Mouse (Mus musculus) MEL (cell line): ENCODE measurements around the gene Zfp524. TPM values are rescaled to one million over a fixed set of nuclear protein-coding genes. Genes with fewer than 3 reads are reported as not detected.

Experiments
- DNase-seq: peaks from one replicate; pipeline ENCODE4 v3.0.0; 2011; ENCODE audit warnings: low read depth, low spot score
- H3K27ac ChIP-seq: 2 replicates; pipeline ENCODE4 v1.5.1; 2012; ENCODE audit warnings: low read depth, mild to moderate bottlenecking, control low read depth, low read length, moderate library complexity; ENCODE audit not compliant: control insufficient read depth
- H3K27me3 ChIP-seq, 2 experiments: fragments of 150-350 bp in 1 of 2; sonication (generic) in 1 of 2; 2 replicates each; pipeline ENCODE4 v1.6.1; 2012; ENCODE audit warnings: low read length in 2 of 2, mild to moderate bottlenecking in 2 of 2, improper control_type of control experiment in 1 of 2, moderate library complexity in 1 of 2; ENCODE audit not compliant: insufficient read depth in 2 of 2, control insufficient read depth in 1 of 2
- H3K36me3 ChIP-seq, 2 experiments: 2 replicates each; pipeline ENCODE4 v1.6.1; 2012 to 2014; ENCODE audit warnings: low read length in 2 of 2, improper control_type of control experiment in 1 of 2, inconsistent platforms in 1 of 2, mild to moderate bottlenecking in 1 of 2; ENCODE audit not compliant: insufficient read depth in 2 of 2, control insufficient read depth in 1 of 2
- H3K4me1 ChIP-seq, 2 experiments: fragments of 150-350 bp in 1 of 2; sonication (generic) in 1 of 2; 2 replicates each; pipeline ENCODE4 v1.6.1; 2012; ENCODE audit warnings: low read length in 2 of 2, improper control_type of control experiment in 1 of 2, mild to moderate bottlenecking in 1 of 2; ENCODE audit not compliant: insufficient read depth in 2 of 2, control insufficient read depth in 1 of 2
- H3K4me3 ChIP-seq, 2 experiments: fragments of 150-350 bp in 1 of 2; sonication (generic) in 1 of 2; 2 replicates each; pipeline ENCODE4 v1.5.1; 2012; ENCODE audit warnings: low read depth in 2 of 2, low read length in 2 of 2, mild to moderate bottlenecking in 2 of 2, moderate library complexity in 2 of 2, control low read depth in 1 of 2, improper control_type of control experiment in 1 of 2; ENCODE audit not compliant: control insufficient read depth in 1 of 2, insufficient read depth in 1 of 2
- H3K79me2 ChIP-seq: 2 replicates; pipeline ENCODE4 v1.6.1; 2012; ENCODE audit warnings: mild to moderate bottlenecking, low read length, moderate library complexity; ENCODE audit not compliant: control insufficient read depth, poor library complexity, insufficient read depth
- H3K9ac ChIP-seq: 2 replicates; pipeline ENCODE4 v1.6.1; 2012; ENCODE audit warnings: low read depth, mild to moderate bottlenecking, control low read depth, low read length, moderate library complexity; ENCODE audit not compliant: control insufficient read depth, poor library complexity, severe bottlenecking
- H3K9me3 ChIP-seq: fragments of 150-350 bp; sonication (generic); replicated peaks from 2 replicates; pipeline ENCODE4 v1.6.1; 2012; ENCODE audit warnings: mild to moderate bottlenecking, low read length, improper control_type of control experiment, moderate library complexity; ENCODE audit not compliant: insufficient read depth
- BHLHE40 ChIP-seq: IDR thresholded peaks from 2 replicates; pipeline ENCODE4 v1.6.1; 2012; ENCODE audit warnings: low read depth, mild to moderate bottlenecking, inconsistent platforms, low read length, improper control_type of control experiment, borderline replicate concordance
- CHD1 ChIP-seq: IDR thresholded peaks from 2 replicates; pipeline ENCODE4 v1.6.1; 2012; ENCODE audit warnings: low read depth, mild to moderate bottlenecking, inconsistent platforms, low read length, improper control_type of control experiment
- CHD2 ChIP-seq: IDR thresholded peaks from 2 replicates; pipeline ENCODE4 v1.6.1; 2011; ENCODE audit warnings: low read length, improper control_type of control experiment
- CTCF ChIP-seq, 3 experiments: IDR thresholded peaks in 2 of 3; conservative IDR thresholded peaks in 1 of 3; 2 replicates each; pipeline ENCODE4 v1.5.1; 2011 to 2012; ENCODE audit warnings: low read length in 3 of 3, low read depth in 2 of 3, mild to moderate bottlenecking in 2 of 3, improper control_type of control experiment in 1 of 3, inconsistent platforms in 1 of 3, mixed read lengths in 1 of 3, moderate library complexity in 1 of 3; ENCODE audit not compliant: control insufficient read depth in 1 of 3, insufficient read depth in 1 of 3, poor library complexity in 1 of 3, severe bottlenecking in 1 of 3
- ELF1 ChIP-seq: IDR thresholded peaks from 2 replicates; pipeline ENCODE4 v1.6.1; 2014; ENCODE audit warnings: low read depth, mild to moderate bottlenecking, inconsistent platforms, low read length, improper control_type of control experiment, moderate library complexity
- EP300 ChIP-seq, 2 experiments: IDR thresholded peaks; 2 replicates each; pipeline ENCODE4 v1.6.1; 2011; ENCODE audit warnings: improper control_type of control experiment in 2 of 2, low read length in 2 of 2, low read depth in 1 of 2, mild to moderate bottlenecking in 1 of 2
- ETS1 ChIP-seq: IDR thresholded peaks from 2 replicates; pipeline ENCODE4 v1.6.1; 2012; ENCODE audit warnings: low read depth, mild to moderate bottlenecking, inconsistent platforms, low read length, improper control_type of control experiment, moderate library complexity
- GABPA ChIP-seq: IDR thresholded peaks from 2 replicates; pipeline ENCODE4 v1.6.1; 2012; ENCODE audit warnings: low read depth, mild to moderate bottlenecking, inconsistent platforms, low read length, improper control_type of control experiment, moderate library complexity
- HCFC1 ChIP-seq: IDR thresholded peaks from 2 replicates; pipeline ENCODE4 v1.6.1; 2012; ENCODE audit warnings: low read depth, mild to moderate bottlenecking, inconsistent platforms, low read length, improper control_type of control experiment, moderate library complexity
- JUND ChIP-seq: IDR thresholded peaks from 2 replicates; pipeline ENCODE4 v1.6.1; 2011; ENCODE audit warnings: low read depth, mild to moderate bottlenecking, improper control_type of control experiment, low read length
- KAT2A ChIP-seq: conservative IDR thresholded peaks from 2 replicates; pipeline ENCODE4 v1.6.1; 2012; ENCODE audit warnings: low read depth, low read length, improper control_type of control experiment, inconsistent platforms
- MAX ChIP-seq: IDR thresholded peaks from 2 replicates; pipeline ENCODE4 v1.6.1; 2011; ENCODE audit warnings: low read length, improper control_type of control experiment
- MAZ ChIP-seq: IDR thresholded peaks from 2 replicates; pipeline ENCODE4 v1.6.1; 2012; ENCODE audit warnings: low read depth, mild to moderate bottlenecking, inconsistent platforms, low read length, improper control_type of control experiment
- MEF2A ChIP-seq: IDR thresholded peaks from 2 replicates; pipeline ENCODE4 v1.6.1; 2014; ENCODE audit warnings: low read depth, mild to moderate bottlenecking, inconsistent platforms, low read length, improper control_type of control experiment; ENCODE audit not compliant: poor library complexity, insufficient replicate concordance, severe bottlenecking; ENCODE audit errors: extremely low read depth
- NELFE ChIP-seq: IDR thresholded peaks from 2 replicates; pipeline ENCODE4 v1.6.1; 2011; ENCODE audit warnings: low read depth, low read length, improper control_type of control experiment
- NRF1 ChIP-seq: IDR thresholded peaks from 2 replicates; pipeline ENCODE4 v1.6.1; 2014; ENCODE audit warnings: low read depth, mild to moderate bottlenecking, inconsistent platforms, low read length, improper control_type of control experiment, moderate library complexity; ENCODE audit not compliant: poor library complexity, insufficient read depth, severe bottlenecking
- POLR2AphosphoS2 ChIP-seq: IDR thresholded peaks from 2 replicates; pipeline ENCODE4 v1.6.1; 2011; ENCODE audit warnings: low read length, improper control_type of control experiment
- RAD21 ChIP-seq: IDR thresholded peaks from 2 replicates; pipeline ENCODE4 v1.6.1; 2011; ENCODE audit warnings: mild to moderate bottlenecking, low read depth, low read length, improper control_type of control experiment
- SIN3A ChIP-seq: IDR thresholded peaks from 2 replicates; pipeline ENCODE4 v1.6.1; 2012; ENCODE audit warnings: low read length, improper control_type of control experiment, inconsistent platforms
- SMC3 ChIP-seq: IDR thresholded peaks from 2 replicates; pipeline ENCODE4 v1.6.1; 2011; ENCODE audit warnings: low read depth, low read length, improper control_type of control experiment
- TAL1 ChIP-seq: IDR thresholded peaks from 2 replicates; pipeline ENCODE4 v1.6.1; 2012; ENCODE audit warnings: mild to moderate bottlenecking, inconsistent platforms, low read length, moderate library complexity, mixed read lengths
- TCF12 ChIP-seq: IDR thresholded peaks from 2 replicates; pipeline ENCODE4 v1.6.1; 2014; ENCODE audit warnings: low read depth, mild to moderate bottlenecking, inconsistent platforms, low read length, improper control_type of control experiment, moderate library complexity
- UBTF ChIP-seq: IDR thresholded peaks from 2 replicates; pipeline ENCODE4 v1.6.1; 2012; ENCODE audit warnings: low read depth, mild to moderate bottlenecking, inconsistent platforms, low read length, improper control_type of control experiment, moderate library complexity, borderline replicate concordance; ENCODE audit not compliant: insufficient read depth
- USF1 ChIP-seq: IDR thresholded peaks from 2 replicates; pipeline ENCODE4 v1.6.1; 2014; ENCODE audit warnings: low read depth, mild to moderate bottlenecking, inconsistent platforms, low read length, improper control_type of control experiment, moderate library complexity
- ZC3H11A ChIP-seq: IDR thresholded peaks from 2 replicates; pipeline ENCODE4 v1.6.1; 2012; ENCODE audit warnings: low read depth, mild to moderate bottlenecking, inconsistent platforms, low read length, improper control_type of control experiment
- ZKSCAN1 ChIP-seq: IDR thresholded peaks from 2 replicates; pipeline ENCODE4 v1.6.1; 2012; ENCODE audit warnings: low read depth, mild to moderate bottlenecking, inconsistent platforms, low read length, improper control_type of control experiment, moderate library complexity
- ZMIZ1 ChIP-seq: IDR thresholded peaks from 2 replicates; pipeline ENCODE4 v1.6.1; 2012; ENCODE audit warnings: low read depth, mild to moderate bottlenecking, inconsistent platforms, low read length, improper control_type of control experiment, moderate library complexity
- ZNF384 ChIP-seq: IDR thresholded peaks from 2 replicates; pipeline ENCODE4 v1.6.1; 2012; ENCODE audit warnings: low read depth, mild to moderate bottlenecking, inconsistent platforms, low read length, improper control_type of control experiment
- polyA plus RNA-seq, 2 experiments: library from polyadenylated mRNA; stranded (reverse) in 1 of 2; unstranded in 1 of 2; fragments of >175 nt in 1 of 2; fragments of >200 nt in 1 of 2; gene quantifications; 2 replicates each; pipeline versions ENCODE4 v1.2.1 to v1.2.4; 2012; ENCODE audit warnings: low replicate concordance in 2 of 2, low read depth in 1 of 2; ENCODE audit not compliant: insufficient read length in 2 of 2, insufficient read depth in 1 of 2, missing spikeins in 1 of 2
- total RNA-seq: library from RNA; depleted of rRNA; stranded (reverse); fragments of 300-350 nt; gene quantifications from 2 replicates; pipeline ENCODE4 v1.2.3, GENCODE M21; 2012

Zfp524 gene
- total and polyA plus RNA-seq, 3 experiments: 9.4 to 12.7 TPM; not detected in 1

DNA sequence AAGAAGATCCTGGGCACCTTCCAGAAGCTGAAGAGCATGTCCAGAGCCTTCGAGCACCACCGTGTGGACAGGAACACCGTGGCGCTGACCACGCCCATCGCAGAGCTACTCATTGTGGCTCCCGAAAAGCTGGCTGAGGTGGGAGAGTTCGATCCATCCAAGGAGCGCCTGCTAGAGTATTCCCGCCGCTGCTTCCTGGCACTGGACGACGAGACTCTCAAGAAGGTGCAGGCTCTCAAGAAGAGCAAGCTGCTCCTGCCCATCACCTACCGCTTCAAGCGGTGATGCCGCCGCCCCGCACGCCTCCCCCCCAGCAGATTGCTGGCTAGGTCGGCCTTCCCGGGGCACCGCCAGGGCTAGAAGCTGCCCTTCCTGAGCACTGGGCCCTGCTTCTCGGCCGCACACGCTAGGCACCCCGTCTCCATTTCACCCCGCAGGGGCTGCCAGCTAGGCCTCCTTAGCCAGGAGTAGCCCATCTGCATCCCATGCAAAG is 46.1 kb downstream of the Zfp524 start:
- TF ChIP-seq SIN3A: peak; percentile 59
- TF ChIP-seq SMC3: peak; percentile 66
- 0 out of 2 replicates have a peak, but pooled peaks have one; percentile 14 for TF ChIP-seq TCF12
- TF ChIP-seq ZKSCAN1: no peak
- TF ChIP-seq CTCF (IDR thresholded peaks at IDR 0.05 in 2 of 3, conservative IDR thresholded peaks at IDR 0.05 in 1 of 3; ENCODE audit: control insufficient read depth in 1 of 3, insufficient read depth in 1 of 3, low read depth in 2 of 3, low read length in 3 of 3, poor library complexity in 1 of 3, severe bottlenecking in 1 of 3): peak; percentile 36 to 72 (median 69); a peak in 5 of 6 replicates
- TF ChIP-seq EP300 (IDR thresholded peaks at IDR 0.05; ENCODE audit: low read depth in 1 of 2, low read length in 2 of 2): no peak
- peak; percentile 63 for TF ChIP-seq RAD21
- no peak for TF ChIP-seq ZMIZ1
- no peak for TF ChIP-seq BHLHE40
- no peak for TF ChIP-seq POLR2AphosphoS2
- peak; percentile 47 for TF ChIP-seq NELFE
- TF ChIP-seq HCFC1: peak; percentile 58; the same call in 1 of the 2 replicates
- peak; percentile 46 for TF ChIP-seq ZC3H11A
- no peak; the same call in 1 of the 2 replicates for TF ChIP-seq CHD1
- peaks cover 2 to 15% of the 10 kb centered on the region in 2 experiments; a peak in 3 of 4 replicates for H3K4me1 ChIP-seq

GRCm38 (mm10) chr7:5060944-5061773 is 46.9 kb downstream of the Zfp524 start:
- Histone ChIP-seq H3K9me3 (no peaks in the 10 kb centered on the region), H3K9ac (peak overlapping the region; percentile 98), H3K79me2 (peaks cover 42% of the 10 kb centered on the region), H3K27me3 (no peaks in the 10 kb centered on the region), H3K27ac (peak overlapping the region; percentile 99), H3K4me1 (peaks cover 2 to 22% of the 10 kb centered on the region in 2 experiments), H3K36me3 (peaks cover 4 to 23% of the 10 kb centered on the region in 2 experiments), H3K4me3 (peak overlapping the region; percentile 81 to 83)
- DNase-seq: peak; percentile 98
- TF ChIP-seq ZNF384: no peak
- TF ChIP-seq EP300 (IDR thresholded peaks at IDR 0.05; ENCODE audit: low read depth in 1 of 2, low read length in 2 of 2): peak in 1 of 2 experiments; percentile 37; a peak in 2 of 4 replicates
- TF ChIP-seq MEF2A: no peak
- TF ChIP-seq ETS1: peak; percentile 25
- 0 out of 2 replicates have a peak, but pooled peaks have one; percentile 55 for TF ChIP-seq UBTF
- TF ChIP-seq GABPA: no peak
- peak; percentile 14; the same call in 1 of the 2 replicates for TF ChIP-seq SIN3A
- no peak for TF ChIP-seq USF1
- TF ChIP-seq NRF1: peak; percentile 92
- peak; percentile 66 for TF ChIP-seq MAX
- peak; percentile 67; the same call in 1 of the 2 replicates for TF ChIP-seq CHD1
- peak; percentile 82 for TF ChIP-seq ELF1
- peak; percentile 41; the same call in 1 of the 2 replicates for TF ChIP-seq SMC3
- TF ChIP-seq BHLHE40: peak; percentile 74
- no peak for TF ChIP-seq JUND
- peak; percentile 84 for TF ChIP-seq MAZ
- TF ChIP-seq KAT2A: peak; percentile 58
- no peak for TF ChIP-seq CHD2
- TF ChIP-seq TAL1: no peak

More for the DNA sequence above, 46.1 kb downstream of the Zfp524 start:
- Histone ChIP-seq H3K79me2 (peaks cover 34% of the 10 kb centered on the region), H3K9me3 (no peaks in the 10 kb centered on the region), H3K36me3 (peaks cover 4 to 15% of the 10 kb centered on the region in 2 experiments; a peak in 3 of 4 replicates), H3K9ac (peak overlapping the region; percentile 90), H3K27me3 (no peaks in the 10 kb centered on the region), H3K4me3 (peak overlapping the region; percentile 62 to 70), H3K27ac (peak overlapping the region; percentile 99)
- peak; percentile 89 for DNase-seq
